Mouse (Mus musculus): Measurements from ENCODE around the gene Afg1l. TPM values are rescaled to one million over a fixed set of nuclear protein-coding genes. Genes with fewer than 3 reads are reported as not detected.

Afg1l gene
- polyA plus RNA-seq (2012; ENCODE audit: insufficient read depth, low replicate concordance): 4.1 and 9.4 TPM in 2 replicates

DNA sequence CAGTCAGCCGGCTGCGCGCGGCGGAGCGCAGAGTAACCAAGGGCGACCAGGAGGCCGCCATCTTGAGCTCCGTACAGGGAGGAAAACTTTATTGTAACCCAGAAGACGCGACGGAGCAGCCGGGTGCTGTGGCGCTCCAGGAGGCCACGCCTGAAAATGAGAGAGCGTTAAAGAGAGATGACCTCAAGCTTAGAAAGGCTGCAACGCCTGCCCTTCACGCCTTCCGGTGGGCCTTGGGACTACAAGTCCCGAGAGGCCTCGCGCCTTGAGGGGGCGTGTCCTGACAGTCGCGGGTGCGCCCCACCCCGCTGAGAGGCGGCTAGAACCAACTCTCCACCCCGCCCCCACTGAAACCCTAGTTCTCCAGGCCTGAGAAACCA lies at the start of gene Afg1l:
TSS of gene Afg1l (minus strand) at position 225 of the 380 bp plus-strand sequence.
- H3K36me3 ChIP-seq (replicated peaks; ENCODE audit: low read length): peaks cover 2% of the 10 kb centered on the region
- peaks cover 60% of the 10 kb centered on the region for H3K4me1 ChIP-seq
- no peak for TF ChIP-seq GATA1 (IDR thresholded peaks at IDR 0.05; ENCODE audit: borderline replicate concordance, low read length)
- no peak for TF ChIP-seq FLI1 (IDR thresholded peaks at IDR 0.05; ENCODE audit: low read length)
- peak within 1 kb of the TSS; percentile 96 for H3K4me3 ChIP-seq (replicated peaks)
- H3K27me3 ChIP-seq (replicated peaks): no peaks in the 10 kb centered on the region
- no peaks in the 10 kb centered on the region for H3K9me3 ChIP-seq

DNA sequence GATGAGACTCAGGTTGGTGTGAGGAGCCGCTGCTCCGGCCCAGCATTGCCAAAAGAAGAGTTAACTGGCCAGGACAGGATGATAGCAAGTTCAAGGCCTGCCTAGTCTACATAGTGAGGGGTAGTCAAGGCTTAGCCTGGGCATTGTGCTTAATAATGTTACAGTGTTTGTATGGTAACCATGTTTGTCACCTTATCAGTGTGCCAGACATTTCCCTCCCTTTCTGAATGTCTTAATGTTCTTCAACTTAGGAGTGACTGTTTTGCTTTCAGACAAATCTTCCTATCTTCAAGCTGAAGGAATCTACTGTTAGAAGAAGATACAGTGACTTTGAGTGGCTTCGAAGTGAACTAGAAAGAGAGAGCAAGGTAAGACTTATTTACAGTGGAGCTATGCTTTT lies 47.3 kb upstream of the Afg1l start:
- Histone ChIP-seq H3K4me3 (replicated peaks) (peak overlapping the region; percentile 50), H3K27me3 (replicated peaks) (no peaks in the 10 kb centered on the region), H3K4me1 (peaks cover 73% of the 10 kb centered on the region), H3K9me3 (no peaks in the 10 kb centered on the region), H3K36me3 (replicated peaks; ENCODE audit: low read length) (peaks cover 82% of the 10 kb centered on the region)
- TF ChIP-seq FLI1 (IDR thresholded peaks at IDR 0.05; ENCODE audit: low read length) (no peak), GATA1 (IDR thresholded peaks at IDR 0.05; ENCODE audit: borderline replicate concordance, low read length) (no peak)

GRCm38 (mm10) chr10:42523556-42524162 lies 45.3 kb upstream of the Afg1l start:
- TF ChIP-seq FLI1 (IDR thresholded peaks at IDR 0.05; ENCODE audit: low read length) (no peak), GATA1 (IDR thresholded peaks at IDR 0.05; ENCODE audit: borderline replicate concordance, low read length) (no peak)
- Histone ChIP-seq H3K9me3 (no peaks in the 10 kb centered on the region), H3K4me1 (peaks cover 73% of the 10 kb centered on the region), H3K4me3 (replicated peaks) (no peak overlapping the region), H3K27me3 (replicated peaks) (no peaks in the 10 kb centered on the region), H3K36me3 (replicated peaks; ENCODE audit: low read length) (peaks cover 70% of the 10 kb centered on the region)

GRCm38 (mm10) chr10:42522912-42523311 lies 44.5 kb upstream of the Afg1l start:
- H3K36me3 ChIP-seq (replicated peaks; ENCODE audit: low read length): peaks cover 66% of the 10 kb centered on the region
- no peaks in the 10 kb centered on the region for H3K9me3 ChIP-seq
- H3K27me3 ChIP-seq (replicated peaks): no peaks in the 10 kb centered on the region
- no peak overlapping the region for H3K4me3 ChIP-seq (replicated peaks)
- TF ChIP-seq FLI1 (IDR thresholded peaks at IDR 0.05; ENCODE audit: low read length): no peak
- peaks cover 72% of the 10 kb centered on the region for H3K4me1 ChIP-seq

DNA sequence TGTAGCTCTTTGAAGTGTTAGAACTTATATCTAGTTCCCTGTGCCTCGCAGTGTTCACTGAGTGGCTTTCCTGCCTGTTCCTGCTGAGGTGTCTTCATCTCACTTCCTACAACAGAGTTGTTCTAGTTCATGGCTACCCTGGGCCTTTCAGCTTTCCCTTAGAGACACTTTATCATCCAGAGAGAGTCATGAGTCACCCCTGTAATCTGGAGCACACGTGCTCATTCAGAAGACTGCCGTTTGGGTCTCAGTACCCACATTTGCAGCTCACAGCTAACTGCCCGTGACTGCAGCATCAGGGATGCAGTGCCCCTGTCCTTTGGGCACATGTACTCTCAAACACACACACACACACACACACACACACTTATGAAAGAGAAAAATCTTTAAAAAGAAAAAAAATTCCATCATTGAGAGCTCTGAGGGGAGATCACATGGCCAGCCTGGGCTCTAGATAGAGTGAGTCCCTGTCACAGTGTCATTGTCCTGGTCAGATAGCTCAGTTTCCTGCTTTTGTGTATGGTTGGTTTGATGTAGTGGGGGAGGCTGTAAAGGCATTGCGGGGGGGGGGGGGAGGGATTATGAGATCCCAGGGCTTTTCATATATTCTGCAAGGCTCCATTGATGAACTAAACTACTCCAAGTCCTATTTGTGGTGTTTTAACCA lies 43.1 kb upstream of the Afg1l start:
- peaks cover 64% of the 10 kb centered on the region for H3K36me3 ChIP-seq (replicated peaks; ENCODE audit: low read length)
- peaks cover 77% of the 10 kb centered on the region for H3K4me1 ChIP-seq
- no peak for TF ChIP-seq FLI1 (IDR thresholded peaks at IDR 0.05; ENCODE audit: low read length)
- no peak for TF ChIP-seq GATA1 (IDR thresholded peaks at IDR 0.05; ENCODE audit: borderline replicate concordance, low read length)

DNA sequence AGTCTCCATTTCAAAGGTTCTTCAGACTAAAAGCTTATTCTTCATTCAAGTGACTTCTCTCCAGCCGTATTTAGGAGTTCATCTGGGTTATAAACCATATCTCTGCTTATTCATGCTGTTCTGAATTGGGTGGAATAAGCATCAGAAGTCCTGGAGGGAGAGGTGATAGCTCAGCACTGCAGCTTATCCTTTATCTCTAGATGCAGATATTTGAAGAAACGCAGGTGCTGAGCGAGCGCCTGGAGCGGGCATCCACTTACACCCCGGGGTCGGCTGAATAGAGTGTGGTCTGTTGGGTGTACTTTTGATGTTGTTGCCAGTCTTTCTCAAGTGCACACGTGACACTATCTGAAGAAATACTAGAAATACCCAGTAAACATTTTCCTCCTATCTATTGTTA lies 40.0 kb upstream of the Afg1l start:
- Histone ChIP-seq H3K4me3 (replicated peaks) (no peak overlapping the region), H3K36me3 (replicated peaks; ENCODE audit: low read length) (peaks cover 56% of the 10 kb centered on the region), H3K4me1 (peaks cover 66% of the 10 kb centered on the region), H3K27me3 (replicated peaks) (no peaks in the 10 kb centered on the region), H3K9me3 (no peaks in the 10 kb centered on the region)
- TF ChIP-seq GATA1 (IDR thresholded peaks at IDR 0.05; ENCODE audit: borderline replicate concordance, low read length) (no peak), FLI1 (IDR thresholded peaks at IDR 0.05; ENCODE audit: low read length) (no peak)

More for the DNA sequence above, 43.1 kb upstream of the Afg1l start:
- Histone ChIP-seq H3K27me3 (replicated peaks) (no peaks in the 10 kb centered on the region), H3K4me3 (replicated peaks) (peak overlapping the region; percentile 83), H3K9me3 (no peaks in the 10 kb centered on the region)

DNA sequence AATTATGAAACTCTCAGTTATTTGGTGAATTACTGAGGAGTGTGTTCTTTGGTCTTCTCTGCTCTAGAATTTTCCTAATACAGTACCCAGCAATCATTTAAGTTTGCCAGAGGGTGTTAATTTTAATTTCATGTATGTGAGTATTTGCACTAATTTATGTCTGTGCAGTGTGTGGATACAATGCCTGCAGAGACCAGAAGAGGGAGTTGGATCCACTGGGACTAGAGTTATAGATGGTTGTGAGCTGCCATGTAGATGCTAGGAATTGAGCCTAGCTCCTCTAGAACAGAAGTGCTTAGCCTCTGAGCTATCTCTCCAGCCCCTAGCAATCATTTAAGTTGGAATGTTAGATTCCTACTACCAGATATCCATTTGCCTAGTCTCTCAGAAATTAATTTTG lies 35.8 kb upstream of the Afg1l start:
- Histone ChIP-seq H3K9me3 (no peaks in the 10 kb centered on the region), H3K4me1 (peaks cover 50% of the 10 kb centered on the region), H3K27me3 (replicated peaks) (no peaks in the 10 kb centered on the region), H3K36me3 (replicated peaks; ENCODE audit: low read length) (peaks cover 76% of the 10 kb centered on the region), H3K4me3 (replicated peaks) (no peak overlapping the region)
- no peak for TF ChIP-seq GATA1 (IDR thresholded peaks at IDR 0.05; ENCODE audit: borderline replicate concordance, low read length)
- TF ChIP-seq FLI1 (IDR thresholded peaks at IDR 0.05; ENCODE audit: low read length): no peak

- Histone ChIP-seq H3K4me1 (peaks cover 44% of the 10 kb centered on the region), H3K4me3 (replicated peaks) (no peak overlapping the region), H3K36me3 (replicated peaks; ENCODE audit: low read length) (peaks cover 81% of the 10 kb centered on the region), H3K27me3 (replicated peaks) (no peaks in the 10 kb centered on the region), H3K9me3 (no peaks in the 10 kb centered on the region)
- TF ChIP-seq FLI1 (IDR thresholded peaks at IDR 0.05; ENCODE audit: low read length) (no peak), GATA1 (IDR thresholded peaks at IDR 0.05; ENCODE audit: borderline replicate concordance, low read length) (no peak)
Measured at GRCm38 (mm10) chr10:42511184-42512135, 33.1 kb upstream of the Afg1l start.

- TF ChIP-seq GATA1 (IDR thresholded peaks at IDR 0.05; ENCODE audit: borderline replicate concordance, low read length) (no peak), FLI1 (IDR thresholded peaks at IDR 0.05; ENCODE audit: low read length) (no peak)
- Histone ChIP-seq H3K4me1 (peaks cover 52% of the 10 kb centered on the region), H3K36me3 (replicated peaks; ENCODE audit: low read length) (peaks cover 82% of the 10 kb centered on the region)
Measured at GRCm38 (mm10) chr10:42510141-42510540, 31.8 kb upstream of the Afg1l start.

More at GRCm38 (mm10) chr10:42510141-42510540, 31.8 kb upstream of the Afg1l start:
- no peaks in the 10 kb centered on the region for H3K9me3 ChIP-seq
- no peak overlapping the region for H3K4me3 ChIP-seq (replicated peaks)
- no peaks in the 10 kb centered on the region for H3K27me3 ChIP-seq (replicated peaks)

All from megakaryocyte, embryonic 14.5 days (primary cell).